Mouse (Mus musculus): ENCODE measurements at regions not wholly inside any gene's neighbourhood (a gene's known extent, or its start where the extent isn't known, plus 50 kb on each side); places are given as distances from the start of the nearest gene placed in this dataset.
"Not testable (repeated sequence)": the region's sequence is repeated elsewhere in the genome, so short reads cannot be mapped to it uniquely, and the experiment has no call there.

DNA sequence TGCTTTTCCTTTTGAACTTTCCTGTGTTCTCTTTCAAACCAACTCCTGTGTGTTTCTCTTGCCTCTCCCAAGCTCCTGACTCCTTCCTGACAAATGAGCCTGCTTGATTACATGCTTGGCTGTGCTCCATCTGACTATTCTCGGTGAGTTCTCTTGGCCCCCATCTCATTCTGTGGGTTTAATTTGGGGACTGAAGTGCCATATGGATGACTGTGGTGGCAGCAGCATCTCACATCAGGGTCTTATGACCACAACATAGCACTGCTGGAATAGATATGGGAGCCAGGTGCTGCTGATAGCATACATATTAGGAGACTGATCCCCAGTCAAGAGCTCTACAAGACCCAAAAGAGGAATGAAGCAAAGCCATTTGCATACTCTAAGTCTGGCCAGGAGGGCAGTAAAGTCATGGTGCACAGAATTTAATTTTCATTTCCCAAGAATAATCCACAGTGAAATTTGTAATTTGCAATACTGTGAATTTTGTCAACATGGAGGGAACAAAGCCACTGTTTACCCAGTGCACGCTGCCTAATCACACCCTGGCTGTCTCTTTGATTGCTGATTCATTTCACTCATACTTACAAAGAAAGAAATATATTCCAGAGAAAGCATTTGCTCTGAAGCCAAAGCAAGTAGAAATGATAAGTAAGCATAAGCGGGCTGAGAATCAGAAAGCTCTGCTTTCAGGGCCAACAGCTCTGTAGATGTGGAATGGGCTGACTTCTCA is 1478.4 kb upstream of the Gm7489 start:
- no peak for DNase-seq (ENCODE audit: low spot score)

DNA sequence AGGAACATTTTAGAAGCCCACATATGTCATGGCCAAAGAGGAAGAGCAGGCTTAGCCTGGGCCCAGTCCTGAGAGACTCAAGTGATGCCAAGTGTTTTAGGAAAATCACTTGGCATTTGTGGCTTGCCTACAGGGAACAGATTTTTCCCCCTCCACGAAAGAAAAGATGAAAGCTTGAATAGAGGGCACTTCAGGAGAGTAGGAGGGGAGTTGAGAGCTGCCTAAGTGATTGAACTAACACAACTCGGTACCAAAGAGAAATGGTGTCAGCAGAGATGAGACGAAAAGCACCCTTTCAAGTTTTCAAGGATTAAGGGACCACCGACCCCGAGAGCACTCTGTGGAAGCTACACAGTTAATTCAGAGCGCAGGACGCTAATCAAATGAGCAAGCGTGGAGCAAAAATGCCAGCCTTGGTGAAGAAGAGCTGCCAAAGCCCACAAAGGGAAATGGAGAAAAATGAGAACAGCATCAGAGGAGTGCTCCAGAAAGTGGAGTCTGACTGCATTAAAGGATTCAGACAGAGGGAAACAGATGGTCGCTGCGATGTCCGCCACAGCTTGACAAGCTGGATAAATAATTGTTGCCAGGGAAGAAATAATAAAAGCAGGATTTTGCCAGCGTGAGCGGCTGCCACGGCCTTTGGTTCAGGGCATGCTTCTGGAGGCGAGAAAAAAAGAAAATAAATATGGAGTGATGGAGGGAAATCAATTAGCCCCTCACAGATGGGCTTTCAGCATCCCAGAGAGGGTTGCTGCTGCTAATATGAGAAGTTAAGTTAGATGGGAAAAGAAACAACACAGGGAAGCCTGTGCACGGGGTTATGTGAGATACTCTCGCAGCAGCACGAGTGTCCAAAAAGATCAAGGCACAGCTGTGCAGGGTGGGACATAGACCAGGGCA is 1471.6 kb upstream of the Gm7489 start:
- no peak for DNase-seq (ENCODE audit: low spot score)

DNA sequence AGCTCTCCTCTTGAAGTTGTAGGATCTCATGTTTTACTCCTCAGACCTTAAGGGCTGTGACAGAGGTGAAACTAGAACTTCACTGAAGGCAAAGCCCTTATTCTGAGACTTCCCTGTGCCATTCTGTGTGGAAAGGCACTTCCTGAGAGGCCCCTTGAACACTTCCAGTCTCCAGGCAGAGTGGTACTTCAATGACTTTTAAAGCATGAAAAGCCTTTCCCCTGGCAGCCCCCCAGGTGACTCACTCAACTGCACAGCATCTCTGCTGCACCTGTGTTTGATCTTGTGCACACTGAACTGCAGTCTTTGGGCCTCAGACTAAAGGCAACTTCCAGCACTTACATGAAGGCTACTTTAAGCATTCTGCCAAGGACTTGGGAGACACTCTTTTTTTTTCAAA is 1458.7 kb upstream of the Gm7489 start:
- DNase-seq (ENCODE audit: low spot score): no peak

DNA sequence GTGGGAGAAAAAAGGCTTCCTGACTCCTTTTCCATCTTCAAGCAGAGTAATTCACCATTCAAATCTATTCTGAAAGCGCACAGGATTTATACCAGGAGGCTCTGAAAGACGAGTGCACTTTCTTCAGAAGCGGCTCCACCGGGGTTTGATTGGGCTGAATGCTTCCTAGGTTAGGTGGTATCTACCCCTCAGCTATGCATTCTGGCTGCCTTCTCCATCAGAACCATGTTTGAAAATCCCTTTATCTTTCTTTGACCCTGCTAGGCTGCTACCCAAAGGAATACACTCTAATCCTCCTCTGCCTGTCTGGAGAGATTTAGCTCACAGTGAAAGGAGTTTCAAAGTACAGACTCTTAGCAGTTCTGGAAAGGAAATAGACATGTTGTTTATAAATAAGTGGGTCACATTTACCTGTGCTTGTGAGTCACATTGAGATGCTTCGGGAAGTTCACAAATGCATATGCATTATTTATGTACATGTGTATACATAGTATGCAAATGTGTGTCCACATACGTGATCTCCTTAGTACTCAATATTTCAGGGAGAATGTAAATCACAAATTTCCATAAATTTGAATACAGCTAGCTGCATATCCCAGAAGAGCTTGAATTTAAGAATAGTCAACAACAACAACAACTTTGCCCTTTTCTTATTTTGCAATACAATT is 1454.1 kb upstream of the Gm7489 start:
- no peak for DNase-seq (ENCODE audit: low spot score)

DNA sequence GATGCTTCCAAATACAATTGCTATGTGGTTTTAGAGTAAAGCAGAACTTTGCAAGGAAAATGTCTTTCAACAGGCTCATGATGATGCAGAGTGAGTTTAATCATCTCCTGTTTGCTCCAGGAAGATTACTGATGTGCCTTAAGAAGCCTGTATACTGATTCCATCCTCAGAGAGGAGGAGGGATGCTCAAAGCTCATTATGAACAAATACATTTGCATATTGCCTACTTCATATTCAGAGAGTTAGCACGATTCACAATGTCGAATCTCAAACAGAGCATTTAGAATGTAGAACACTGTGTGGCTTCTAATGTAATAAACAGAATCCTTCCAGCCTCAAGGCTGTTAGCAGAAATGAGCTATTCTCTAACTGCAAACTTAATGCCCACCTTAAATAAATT is 1451.1 kb upstream of the Gm7489 start:
- no peak for DNase-seq (ENCODE audit: low spot score)

DNA sequence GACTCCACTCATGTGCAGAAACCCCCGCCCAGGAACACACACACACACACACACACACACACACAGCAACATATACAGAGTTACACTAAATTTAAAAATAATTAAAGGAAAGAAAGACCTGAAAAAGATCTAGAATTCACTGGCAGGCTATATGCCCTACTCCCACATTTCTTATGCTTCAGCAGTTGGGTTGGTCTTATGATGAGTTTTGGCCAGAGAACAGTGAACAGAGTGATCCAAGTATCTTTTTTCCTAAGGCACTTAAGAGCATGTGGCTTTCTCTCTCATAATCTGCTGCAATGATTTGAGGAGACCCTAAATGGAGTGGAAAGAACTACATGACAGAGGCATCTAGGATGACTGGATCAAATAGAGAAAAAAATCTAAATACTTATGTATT is 1446.3 kb upstream of the Gm7489 start:
- no peak for DNase-seq (ENCODE audit: low spot score)

DNA sequence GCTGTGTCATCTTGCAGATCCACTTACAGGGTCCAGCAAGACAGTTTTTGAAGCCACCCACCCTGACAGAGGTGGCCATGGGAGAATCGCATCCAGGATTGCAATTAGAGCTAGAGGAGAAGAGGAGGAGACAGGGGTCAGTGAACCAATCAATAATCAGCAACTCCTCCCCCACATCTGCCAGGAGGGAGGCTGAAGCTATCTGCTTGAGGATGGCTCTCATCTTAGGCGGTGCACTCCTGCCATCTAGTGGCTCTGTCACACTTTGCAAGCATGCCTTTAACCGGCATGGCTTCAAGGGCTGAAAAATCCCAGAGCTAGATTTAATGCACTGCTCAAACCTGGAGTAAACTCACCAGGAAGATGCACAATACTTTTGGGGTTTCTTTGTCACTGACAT is 1425.9 kb upstream of the Gm7489 start:
- DNase-seq (ENCODE audit: low spot score): peak; percentile 69

DNA sequence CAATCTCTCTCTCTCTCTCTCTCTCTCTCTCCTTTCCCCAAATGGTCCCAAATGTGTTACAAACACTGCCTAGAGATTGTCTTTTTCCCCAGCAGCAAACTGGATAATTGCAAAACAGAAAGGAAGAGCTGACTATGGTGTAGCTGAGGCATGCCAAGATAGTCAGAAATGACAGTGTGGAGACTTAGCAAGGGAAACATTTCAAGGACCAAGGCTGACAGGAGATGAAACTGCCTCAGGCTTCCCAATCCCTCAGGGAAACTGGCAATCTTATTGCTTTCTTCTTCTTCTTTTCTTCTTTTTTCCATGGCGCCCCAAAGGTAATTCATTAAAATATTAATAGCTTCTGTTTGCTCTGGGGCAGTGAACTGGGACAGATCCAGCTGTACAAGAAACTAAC is 1425.4 kb upstream of the Gm7489 start:
- DNase-seq (ENCODE audit: low spot score): no peak

DNA sequence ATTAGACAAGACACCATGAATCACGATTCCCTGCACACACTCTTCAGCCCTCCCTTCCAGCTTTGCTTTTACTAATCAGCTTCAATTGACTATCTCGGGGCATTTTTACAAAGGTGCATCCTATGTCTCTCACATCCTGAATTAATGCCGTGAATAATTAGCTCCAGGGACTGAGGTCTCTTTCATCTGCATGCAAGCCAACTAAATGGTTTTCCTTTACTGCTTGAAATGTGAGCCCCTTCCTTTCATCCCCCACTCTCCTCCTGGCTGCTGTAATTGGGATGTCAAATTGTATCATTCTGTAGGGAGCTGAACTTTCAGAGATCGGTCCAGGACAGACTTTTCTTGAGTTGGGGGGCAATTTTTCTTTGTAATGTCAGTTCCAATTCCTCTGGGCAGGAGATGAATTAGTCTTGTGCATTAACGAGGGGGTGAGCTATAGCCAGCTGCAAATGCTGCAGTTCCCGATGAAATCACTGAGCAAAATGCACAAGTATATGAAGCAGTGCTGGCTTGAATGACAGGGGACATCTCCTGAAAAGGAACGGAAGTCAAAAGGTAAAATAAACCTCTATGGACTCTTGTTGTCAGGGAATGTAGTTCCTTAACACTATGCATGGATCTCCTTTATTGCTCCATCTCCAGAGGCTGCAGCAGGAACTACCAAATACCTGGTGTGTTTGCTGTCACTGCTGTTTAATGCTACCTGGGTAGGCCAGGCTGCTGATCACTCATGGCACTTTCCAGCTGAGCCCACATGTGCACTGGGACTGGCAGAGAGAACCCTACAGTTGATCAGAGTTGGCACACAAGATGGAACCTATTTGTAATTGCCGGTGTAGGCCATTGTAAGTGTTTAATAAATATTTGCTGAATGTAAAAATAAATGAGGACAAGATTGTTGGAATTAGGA is 1420.2 kb upstream of the Gm7489 start:
- DNase-seq (ENCODE audit: low spot score): no peak

DNA sequence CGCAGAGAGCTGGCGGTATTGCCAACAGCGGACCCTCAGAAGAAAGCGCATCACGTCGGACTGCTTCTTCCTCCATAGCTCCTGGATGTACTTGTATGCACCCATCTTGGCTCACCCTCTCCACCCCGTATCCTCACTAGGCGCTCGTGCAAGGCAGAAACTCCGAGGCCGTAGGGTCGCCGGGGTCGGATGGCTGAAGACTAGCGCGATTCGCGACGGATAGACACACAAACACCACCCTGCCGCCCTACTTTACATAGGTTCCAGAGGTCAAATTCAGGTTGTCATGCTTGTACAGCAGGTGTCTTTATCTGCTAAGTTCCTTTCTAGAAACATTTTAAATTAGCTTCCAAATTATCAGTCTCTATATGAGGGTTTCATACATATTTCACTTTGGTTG is 1406.6 kb upstream of the Gm7489 start:
- not testable (repeated sequence) for DNase-seq (ENCODE audit: low spot score)

DNA sequence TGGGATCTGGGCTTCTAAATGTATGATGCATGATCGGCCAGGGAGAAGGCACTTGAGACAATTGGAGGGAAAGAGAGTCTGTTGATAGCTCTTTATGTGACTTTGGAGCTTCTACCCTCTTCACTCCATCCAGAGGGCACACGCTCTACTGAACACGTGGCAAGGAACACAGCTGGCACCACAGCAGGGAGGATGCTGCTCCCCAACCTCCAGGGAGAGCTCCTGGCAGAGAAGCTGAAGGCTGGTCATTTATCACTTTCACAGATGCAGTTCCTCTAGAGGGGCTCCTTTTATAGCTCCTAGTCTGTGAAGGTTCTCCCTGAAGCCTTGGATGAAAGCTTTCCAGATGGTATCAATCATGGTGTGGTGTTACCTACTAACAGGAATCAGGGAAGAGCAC is 1403.9 kb upstream of the Gm7489 start:
- DNase-seq (ENCODE audit: low spot score): no peak

DNA sequence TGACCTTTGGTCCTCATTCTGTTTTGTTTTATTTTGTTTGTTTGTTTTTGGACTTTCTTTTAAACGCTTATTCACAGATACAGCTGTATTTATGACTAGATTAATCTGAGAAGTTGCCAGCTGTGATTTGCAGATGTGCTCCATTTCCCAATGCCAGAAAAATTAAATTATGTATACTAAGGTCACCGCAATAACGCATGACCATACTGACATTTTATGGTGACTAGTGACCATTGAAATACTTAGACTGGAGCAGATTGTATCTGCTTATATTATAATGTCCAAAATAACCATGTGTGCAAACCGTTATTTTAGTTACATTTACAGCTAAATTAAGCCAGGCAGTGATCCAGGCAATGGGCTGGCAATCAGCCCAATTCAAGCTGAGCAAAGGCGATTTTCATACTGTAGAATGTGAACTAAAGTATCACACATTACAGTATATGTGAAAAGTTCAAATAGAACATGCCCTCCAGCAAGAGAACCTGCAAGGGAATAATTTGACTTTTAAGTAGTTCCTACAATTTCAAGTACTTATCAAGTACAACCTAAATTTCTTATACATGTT is 1401.0 kb upstream of the Gm7489 start:
- DNase-seq (ENCODE audit: low spot score): no peak

DNA sequence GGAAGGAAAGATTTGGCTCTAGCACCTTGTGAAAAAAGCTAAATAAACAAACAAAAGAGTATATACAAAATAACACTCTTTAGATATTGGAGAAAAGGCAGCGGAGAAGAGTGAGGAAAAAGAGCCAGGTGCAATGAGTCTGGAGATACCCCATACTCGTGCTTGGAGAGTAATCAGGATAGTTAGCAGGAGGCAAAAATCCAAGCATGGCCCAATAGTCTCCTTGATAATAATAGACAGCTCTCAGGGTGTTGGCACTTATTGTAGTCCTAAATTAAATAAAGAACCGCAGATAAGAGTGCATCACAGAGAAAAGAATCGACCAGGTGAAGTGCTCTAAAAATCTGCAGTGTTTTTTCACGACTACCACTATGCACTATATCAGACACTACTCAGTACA is 1400.4 kb upstream of the Gm7489 start:
- DNase-seq (ENCODE audit: low spot score): no peak

DNA sequence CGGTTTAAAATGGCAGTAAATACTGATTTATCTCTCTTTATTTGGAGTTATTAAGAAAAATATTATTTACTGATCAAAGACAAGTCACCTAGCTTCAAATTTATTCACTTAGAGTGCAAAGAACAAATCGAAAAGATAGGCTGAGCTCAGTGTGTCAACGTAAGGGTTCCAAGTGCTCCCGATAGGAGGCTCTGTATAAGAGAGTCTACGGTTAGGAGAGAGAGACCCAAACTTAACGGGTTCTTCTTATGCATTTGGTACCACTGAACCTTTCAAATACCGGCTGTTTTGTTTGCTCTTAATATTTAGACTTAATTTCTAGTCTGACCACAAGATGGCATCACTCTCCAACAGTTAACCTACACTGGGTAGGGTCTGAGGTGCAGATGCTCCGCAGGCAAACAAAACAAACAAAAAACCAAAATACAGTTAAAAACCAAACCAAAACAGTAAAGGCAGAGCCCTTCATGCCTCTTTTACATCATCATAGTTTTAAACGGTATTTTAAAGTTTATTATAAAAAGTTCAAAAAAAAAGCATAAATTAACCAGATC is 1379.4 kb upstream of the Gm7489 start:
- peak; percentile 57 for DNase-seq (ENCODE audit: low spot score)

DNA sequence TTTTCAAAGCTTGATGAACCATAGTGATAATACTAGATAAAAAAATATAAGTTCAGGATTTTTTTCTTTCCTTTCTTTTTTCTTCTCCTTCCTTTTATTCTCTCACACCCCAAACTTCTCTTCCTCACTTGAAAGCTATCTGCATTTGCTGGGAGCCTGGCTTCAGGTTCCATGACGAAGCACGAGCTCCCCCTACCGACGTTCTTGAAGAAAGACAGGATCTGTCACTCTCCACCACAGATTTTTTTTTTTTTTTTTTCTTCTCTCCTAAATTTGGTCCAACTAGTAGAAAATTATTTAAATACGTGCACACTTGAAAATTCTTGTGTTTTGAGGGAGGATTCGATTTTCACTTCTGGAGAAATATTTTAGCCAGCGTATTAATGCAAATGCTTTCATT is 1377.8 kb upstream of the Gm7489 start:
- peak; percentile 80 for DNase-seq (ENCODE audit: low spot score)

DNA sequence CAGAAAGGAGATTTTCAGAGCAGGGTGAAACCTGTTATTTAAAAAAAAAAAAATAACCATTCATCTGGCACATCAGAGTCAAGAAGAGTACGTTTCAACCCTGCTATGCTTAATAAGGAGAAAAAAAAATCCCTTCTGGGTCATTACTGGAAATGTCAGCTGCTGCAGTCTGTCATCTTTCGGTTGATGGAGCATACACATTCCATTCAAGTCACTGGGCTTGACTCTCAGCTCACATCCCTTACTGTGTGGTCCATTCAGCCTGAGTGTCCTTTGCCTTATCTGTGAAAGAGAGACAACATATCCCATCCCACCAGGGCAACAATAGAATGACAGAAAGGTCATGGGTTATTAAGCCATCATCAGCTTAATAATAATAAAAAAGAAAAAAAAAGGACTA is 1376.1 kb upstream of the Gm7489 start:
- no peak for DNase-seq (ENCODE audit: low spot score)

DNA sequence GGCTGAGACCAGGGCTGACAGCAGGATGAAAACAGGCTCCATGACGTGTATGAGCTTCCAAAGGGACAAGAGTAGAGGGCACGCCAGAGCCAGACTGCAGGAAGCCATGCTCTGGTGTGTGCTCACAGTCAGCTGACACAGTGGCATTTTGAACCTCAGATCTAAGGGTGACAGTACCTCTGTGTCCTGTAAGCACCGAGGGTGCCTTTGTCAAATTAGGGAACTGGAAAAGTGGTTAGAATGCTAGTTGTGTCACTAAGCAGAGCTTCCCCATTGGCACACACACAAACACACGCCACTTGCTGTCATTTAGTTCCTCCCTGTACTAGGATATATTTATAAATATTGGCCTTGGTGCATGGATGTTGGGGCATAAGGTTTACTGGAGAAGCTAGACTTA is 1374.6 kb upstream of the Gm7489 start:
- no peak for DNase-seq (ENCODE audit: low spot score)

DNA sequence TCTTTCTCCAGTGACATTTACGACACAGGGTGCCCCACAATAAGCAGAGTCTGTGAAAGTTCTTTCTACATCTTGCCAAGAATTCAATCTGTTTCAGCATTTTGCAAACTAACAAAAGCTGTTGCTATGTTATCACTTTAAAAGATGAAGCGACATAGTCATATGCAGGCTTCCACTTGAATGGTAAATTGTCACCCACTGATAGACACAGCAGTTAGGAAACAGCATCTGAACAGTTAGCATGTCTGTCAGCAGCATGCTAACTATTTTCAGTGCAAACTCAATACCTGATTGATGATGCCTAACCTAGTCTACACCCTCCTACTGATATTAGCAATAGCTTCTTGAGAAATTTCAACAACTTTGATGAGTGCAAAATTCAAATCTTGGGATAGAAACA is 1348.1 kb upstream of the Gm7489 start:
- no peak for DNase-seq (ENCODE audit: low spot score)

DNA sequence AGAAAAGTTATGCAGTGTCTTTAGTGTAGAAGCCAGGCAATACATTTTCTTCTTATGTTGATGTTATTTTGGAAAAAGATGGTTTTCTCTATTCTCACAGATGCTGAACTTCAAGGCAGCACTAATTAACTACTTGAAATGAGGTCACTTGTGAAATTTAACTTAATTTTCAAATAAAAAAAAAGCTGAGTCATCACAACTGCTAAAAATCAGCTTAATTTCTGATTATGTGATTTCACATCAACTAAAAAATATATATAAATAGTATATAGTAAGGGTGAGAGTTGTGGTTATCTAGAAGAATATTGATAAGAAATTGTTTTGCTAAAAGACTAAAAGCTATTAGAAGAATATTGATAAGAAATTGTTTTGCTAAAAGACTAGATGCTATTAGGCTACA is 1326.0 kb upstream of the Gm7489 start:
- no peak for DNase-seq (ENCODE audit: low spot score)

DNA sequence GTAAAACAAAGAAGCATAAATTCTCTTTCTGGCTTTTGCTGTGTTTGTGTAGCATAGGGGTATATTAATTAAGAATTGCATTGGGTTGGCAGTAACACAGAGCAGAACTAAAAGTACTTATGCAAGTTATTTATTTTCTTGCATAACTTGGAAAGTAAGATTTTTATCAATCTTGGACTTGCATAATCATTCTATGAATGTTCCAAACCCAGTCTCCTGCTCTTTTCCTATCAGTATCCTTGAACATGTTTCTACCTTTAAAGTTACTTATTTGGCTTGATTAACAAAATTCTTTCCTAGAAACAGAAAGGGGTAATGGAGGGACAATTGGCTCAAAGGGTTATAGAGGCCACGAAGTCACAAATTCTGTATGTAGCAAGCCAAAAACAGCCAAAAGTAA is 1320.6 kb upstream of the Gm7489 start:
- DNase-seq (ENCODE audit: low spot score): no peak

DNA sequence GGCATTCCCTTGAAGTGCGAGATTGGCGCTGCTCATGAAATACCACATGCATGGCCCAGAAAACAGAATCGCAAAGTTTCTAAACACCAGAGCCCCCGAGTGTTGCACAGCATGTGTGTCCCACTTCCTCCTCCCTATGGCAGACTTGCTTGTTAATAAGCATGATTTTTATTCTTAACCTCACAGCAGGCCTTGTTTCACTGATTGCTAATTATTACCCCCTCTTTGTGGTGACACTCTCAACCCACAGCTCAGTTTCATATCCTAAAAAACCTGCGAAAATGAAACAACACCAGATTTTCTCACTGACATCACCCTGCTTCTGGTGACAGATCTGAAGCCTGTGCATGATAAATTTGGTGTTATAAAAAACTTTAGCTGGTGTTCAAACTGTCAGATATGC is 1319.3 kb upstream of the Gm7489 start:
- no peak for DNase-seq (ENCODE audit: low spot score)

Measured in adipocyte (in vitro differentiated cells).